Mouse (Mus musculus) ES-Bruce4 (cell line): ENCODE measurements around the gene Flcn.

Experiments used
- CTCF ChIP-seq: IDR thresholded peaks from one replicate; pipeline ENCODE4 v1.8.1; 2011; ENCODE audit warnings: low read depth, low read length
- EP300 ChIP-seq: IDR thresholded peaks from 2 replicates; pipeline ENCODE4 v1.6.1; 2011; ENCODE audit warnings: low read depth, low read length; ENCODE audit not compliant: insufficient read depth

DNA sequence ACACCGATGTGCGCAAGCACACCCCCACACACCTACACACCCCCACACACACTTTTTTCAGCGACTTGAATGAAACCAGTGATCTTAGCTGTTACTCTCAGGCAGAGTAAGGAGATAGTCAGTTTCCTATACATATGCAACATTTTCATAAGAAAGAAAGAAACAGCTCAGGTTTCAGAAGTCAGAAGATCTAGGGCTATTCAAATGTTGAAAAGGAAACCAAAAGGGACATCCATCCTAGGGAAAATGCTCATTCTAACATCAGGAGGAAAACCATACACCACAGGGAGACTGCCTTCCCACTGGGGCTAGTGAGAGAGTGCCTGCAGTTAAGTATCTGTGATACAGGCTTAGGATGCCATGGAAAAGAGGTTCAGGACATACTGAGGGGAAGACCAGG lies 11.8 kb upstream of the Flcn start:
- TF ChIP-seq EP300 (no peak), CTCF (no peak)
